ENCODE assay signal across 19 mouse cellular contexts in the genomic region with DNA sequence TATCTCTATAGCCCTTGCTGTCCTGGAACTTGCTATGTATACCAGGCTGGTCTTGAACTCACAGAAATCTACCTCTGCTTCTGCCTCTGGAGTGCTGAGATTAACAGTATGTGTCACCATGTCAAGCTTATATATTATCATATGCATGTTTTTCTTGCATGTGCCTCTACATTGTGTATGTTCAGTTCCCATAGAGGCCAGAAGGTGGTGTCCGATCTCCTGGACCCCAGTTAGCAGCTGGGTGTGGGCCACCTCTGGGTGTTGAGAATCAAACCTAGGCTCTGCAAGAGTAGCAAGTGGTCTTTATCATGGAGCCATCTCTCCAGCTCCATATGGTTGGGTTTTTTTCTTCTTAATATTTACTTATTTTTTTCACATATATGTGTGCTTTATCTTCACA. TPM values are rescaled to one million over a fixed set of nuclear protein-coding genes. Genes with fewer than 3 reads are reported as not detected.
A peak's percentile ranks its signal among the peaks of the same experiment; 100 is the strongest.
DNase-seq lines count a peak whose midpoint lies in the region; ATAC-seq and TF ChIP-seq lines count a peak whose summit lies in the region.
"Had no signal": no experiment of that assay in that cellular context is flagged by ENCODE, and none has a peak within 500 bp of the region (broad histone marks: within the 10 kb centered on the region; RNA-seq: fewer than 3 reads in every experiment).

No protein-coding gene starts in this region.

- CTCF ChIA-PET in Patski (lab: Charles Lee), result interaction anchor here (1.0 to 1.5 kb wide), 3 partner anchors 11 to 20 kb away, joined by 3 to 5 read pairs (median 4); no protein-coding TSS in a partner anchor

- no peak overlapping the region for H3K27ac ChIP-seq in thymus, adult 2 months (ENCODE audit: control insufficient read depth, insufficient read depth, low read length)
- H3K27ac ChIP-seq: forebrain, embryonic 12.5 days; limb, embryonic 13.5 days; neural tube, embryonic 12.5 days had no signal

- no peaks in the 10 kb centered on the region for H3K4me1 ChIP-seq in thymus, adult 2 months (replicated peaks; ENCODE audit: control insufficient read depth, insufficient read depth, low read length)
- H3K4me1 ChIP-seq: forebrain, embryonic 12.5 days; limb, embryonic 13.5 days; neural tube, embryonic 12.5 days had no signal

- POLR2A ChIA-PET in Patski (lab: Charles Lee), result no interaction called here

- no peak for ATAC-seq in Patski
- ATAC-seq in megakaryocyte-erythroid progenitor cell, adult 5-6 weeks (replicated peaks; ENCODE audit: low FRiP score, low TSS enrichment, poor library complexity, severe bottlenecking), result peak; percentile 80
- ATAC-seq: activated CD4-positive, CD25-positive, alpha-beta regulatory T cell, adult 4 months had no signal

- DNase-seq in thymus, postnatal 0 days (ENCODE audit: low spot score), result peak; percentile 11
- no peak for DNase-seq in thymus, adult 2 months
- DNase-seq in ES-CJ7 (ENCODE audit: low read depth, low spot score), result peak; percentile 33
- no peak for DNase-seq in Patski (ENCODE audit: low read depth, low spot score)
- DNase-seq in adrenal gland, adult 8-10 months, result no peak
- DNase-seq in urinary bladder, adult 2 months (ENCODE audit: low spot score), result no peak
- DNase-seq: adrenal gland, postnatal 36 days; cerebellum, postnatal 25 days; gastrocnemius, postnatal 36 days; kidney, adult 18-20 months; kidney, postnatal 10 days; lung, adult 2 months; lung, postnatal 36 days; right cerebral cortex, postnatal 25 days had no signal

- no peak for TF ChIP-seq CTCF in thymus, adult 2 months (IDR thresholded peaks at IDR 0.05; ENCODE audit: borderline replicate concordance, control insufficient read depth, extremely low read depth, insufficient read depth, low read length, poor library complexity)
- peak; percentile 48 for TF ChIP-seq CTCF in Patski (IDR thresholded peaks at IDR 0.05)

- WGBS in thymus, adult 2 months, result 100% methylated on average over 1 of the region's 1 CpGs

- in situ Hi-C loops in Patski (cut with MboI; ENCODE audit: low pct_unique_long_range_greater_than_20kb), result no loop called here

- H3K4me3 ChIP-seq in thymus, adult 2 months (ENCODE audit: control insufficient read depth, insufficient read depth, low read length), result no peak overlapping the region
- H3K4me3 ChIP-seq: forebrain, embryonic 12.5 days; limb, embryonic 13.5 days; neural tube, embryonic 12.5 days had no signal

- no peaks in the 10 kb centered on the region for H3K27me3 ChIP-seq in thymus, adult 2 months (ENCODE audit: control insufficient read depth, insufficient read depth, low read length)
- H3K27me3 ChIP-seq in Patski, result no peaks in the 10 kb centered on the region
- H3K27me3 ChIP-seq: forebrain, embryonic 12.5 days; limb, embryonic 13.5 days; neural tube, embryonic 12.5 days had no signal

- no peak for TF ChIP-seq POLR2A in thymus, adult 2 months (IDR thresholded peaks at IDR 0.05; ENCODE audit: control insufficient read depth, extremely low read depth, insufficient read depth, low read length, poor library complexity)

- peaks cover 13% of the 10 kb centered on the region; the same call in 1 of the 2 replicates for H3K36me3 ChIP-seq in thymus, adult 2 months (ENCODE audit: control insufficient read depth, insufficient read depth, low read length)

RNA-seq across cellular contexts. Expression of a gene that starts 24.4 kb away (rescaled TPM):
- polyA plus RNA-seq in thymus, postnatal 0 days (2015; fragmentation: Nextera tagmentation; extraction: Ambion mirVana), result 43.1 and 43.5 TPM in 2 replicates
- polyA plus RNA-seq in thymus, adult 2 months (2012; rRNA removed), result 14.5 and 16.5 TPM in 2 replicates
- 36.9 TPM for polyA plus RNA-seq in Patski (2021)
- 60.3 and 65.1 TPM in 2 replicates for total RNA-seq in megakaryocyte-erythroid progenitor cell, adult 5-6 weeks (2014; fragmentation: Nextera tagmentation)
- 37.9 and 57.9 TPM in 2 replicates for total RNA-seq in megakaryocyte-erythroid progenitor cell, adult 5-6 weeks (2017)
- 10 to 100 TPM; 39.6 to 42.8 (median 40.9) TPM for total RNA-seq in adrenal gland, adult 8-10 months (2022)
- polyA plus RNA-seq in urinary bladder, adult 2 months (2012; rRNA removed), result 15.9 and 20.2 TPM in 2 replicates

RNA-seq across cellular contexts. Expression of a gene that starts 24.4 kb away (rescaled TPM):
- 125 and 132 TPM in 2 replicates for polyA plus RNA-seq in thymus, postnatal 0 days (2015; fragmentation: Nextera tagmentation; extraction: Ambion mirVana)
- 25.5 TPM in 2 replicates for polyA plus RNA-seq in thymus, adult 2 months (2012; rRNA removed)
- 118 TPM for polyA plus RNA-seq in Patski (2021)
- total RNA-seq in megakaryocyte-erythroid progenitor cell, adult 5-6 weeks (2014; fragmentation: Nextera tagmentation), result 143 and 165 TPM in 2 replicates
- total RNA-seq in megakaryocyte-erythroid progenitor cell, adult 5-6 weeks (2017), result 135 and 137 TPM in 2 replicates
- 10 to 100 TPM; 71.0 to 99.5 (median 83.2) TPM for total RNA-seq in adrenal gland, adult 8-10 months (2022)
- polyA plus RNA-seq in urinary bladder, adult 2 months (2012; rRNA removed), result 93.8 and 107 TPM in 2 replicates

Comparison
In these comparisons a context has a peak if more than half of its experiments do, and no peak if none do; other contexts are left out.
1. DNase-seq: peak in thymus, postnatal 0 days (single experiment) and ES-CJ7 (single experiment); none in thymus, adult 2 months (single experiment), Patski (single experiment), adrenal gland, adult 8-10 months (single experiment) and urinary bladder, adult 2 months (single experiment).